Mouse (Mus musculus): ENCODE data around the gene Galnt17. TPM values are rescaled to one million over a fixed set of nuclear protein-coding genes. Genes with fewer than 3 reads are reported as not detected.

Gene Galnt17
- polyA plus RNA-seq, 1 experiment from 2014 or later = not detected

DNA sequence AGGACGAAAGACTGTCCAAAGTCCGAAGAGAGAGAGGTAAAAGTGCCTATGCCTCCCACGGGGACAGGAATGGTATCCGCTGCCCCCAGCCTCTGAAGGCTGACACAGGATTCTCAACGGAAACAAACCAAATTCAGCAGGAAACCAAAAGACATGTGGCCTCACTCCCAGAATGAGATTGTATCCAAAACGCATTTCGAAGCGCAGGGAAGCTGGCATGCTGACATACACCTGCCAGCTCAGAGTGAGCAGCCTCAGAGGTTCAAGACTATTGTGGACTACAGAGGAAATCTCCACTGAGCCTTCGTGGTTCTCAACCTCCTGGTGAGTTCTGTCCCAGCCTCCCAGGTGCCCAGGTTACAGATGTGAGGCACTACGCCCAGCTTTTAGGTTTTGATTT lies 29.0 kb downstream of the Galnt17 start:
- H3K79me2 ChIP-seq (ENCODE audit: inconsistent target) = no peaks in the 10 kb centered on the region
- no peak overlapping the region for H3K4me3 ChIP-seq (ENCODE audit: inconsistent target)
- no peak overlapping the region for H3K27ac ChIP-seq
- H3K36me3 ChIP-seq (ENCODE audit: inconsistent target) = no peaks in the 10 kb centered on the region
- WGBS (ENCODE audit: missing documents) = 88% methylated on average over 10 of the region's 10 CpGs

DNA sequence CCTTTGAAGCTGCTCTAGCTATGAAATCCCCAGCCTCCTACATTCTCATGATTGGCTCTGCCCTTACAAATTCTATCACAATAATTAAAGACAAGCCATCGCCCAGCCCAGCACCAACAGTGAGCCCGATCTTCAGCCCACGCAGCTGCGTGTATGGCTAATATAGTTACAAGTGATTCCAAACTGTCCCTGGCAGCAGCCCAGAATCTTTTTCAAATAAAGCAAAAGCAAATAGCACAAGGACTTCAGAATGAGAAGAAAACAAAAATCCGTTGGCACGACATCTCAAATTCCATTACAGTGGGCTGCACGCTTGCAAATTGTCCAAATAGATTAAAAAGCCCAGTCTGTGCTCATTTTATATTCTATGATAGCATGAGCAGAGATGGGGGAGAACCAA lies 31.1 kb downstream of the Galnt17 start:
- no peaks in the 10 kb centered on the region for H3K79me2 ChIP-seq (ENCODE audit: inconsistent target)
- H3K27ac ChIP-seq = no peak overlapping the region
- no peaks in the 10 kb centered on the region for H3K36me3 ChIP-seq (ENCODE audit: inconsistent target)
- no peak overlapping the region for H3K4me3 ChIP-seq (ENCODE audit: inconsistent target)
- WGBS (ENCODE audit: missing documents) = 94% methylated on average over 7 of the region's 7 CpGs

DNA sequence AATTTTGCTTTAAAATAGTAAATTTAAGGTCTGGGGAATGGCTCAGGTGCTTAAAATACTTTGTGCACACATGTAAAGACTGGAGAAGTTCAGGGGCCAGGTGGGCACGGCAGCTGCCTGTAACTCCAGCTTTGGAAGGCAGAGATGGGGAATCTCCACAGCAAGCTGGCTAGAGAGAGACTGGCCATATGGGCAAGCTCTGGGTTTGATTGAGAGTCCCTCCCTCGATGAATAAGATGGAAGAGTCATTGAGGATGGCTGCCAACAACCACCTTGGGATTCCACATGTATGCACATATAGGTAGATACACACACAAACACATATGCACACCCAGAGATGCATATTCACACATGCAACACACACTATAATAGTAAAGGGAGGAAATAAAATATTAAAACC lies 42.0 kb downstream of the Galnt17 start:
- 67% methylated on average over 2 of the region's 2 CpGs for WGBS (ENCODE audit: missing documents)
- no peak overlapping the region for H3K27ac ChIP-seq
- H3K4me3 ChIP-seq (ENCODE audit: inconsistent target) = no peak overlapping the region
- no peaks in the 10 kb centered on the region for H3K79me2 ChIP-seq (ENCODE audit: inconsistent target)
- H3K36me3 ChIP-seq (ENCODE audit: inconsistent target) = no peaks in the 10 kb centered on the region

GRCm38 (mm10) chr5:131264145-131264544 lies 44.2 kb downstream of the Galnt17 start:
- no peak overlapping the region for H3K27ac ChIP-seq
- no peak overlapping the region for H3K4me3 ChIP-seq (ENCODE audit: inconsistent target)
- WGBS (ENCODE audit: missing documents) = 85% methylated on average over 11 of the region's 11 CpGs
- no peaks in the 10 kb centered on the region for H3K79me2 ChIP-seq (ENCODE audit: inconsistent target)
- H3K36me3 ChIP-seq (ENCODE audit: inconsistent target) = no peaks in the 10 kb centered on the region

GRCm38 (mm10) chr5:131250701-131251636 lies 57.3 kb downstream of the Galnt17 start:
- Histone ChIP-seq H3K36me3 (ENCODE audit: inconsistent target) (no peaks in the 10 kb centered on the region), H3K4me3 (ENCODE audit: inconsistent target) (no peak overlapping the region), H3K27ac (no peak overlapping the region), H3K79me2 (ENCODE audit: inconsistent target) (no peaks in the 10 kb centered on the region)
- 83% methylated on average over 7 of the region's 8 CpGs for WGBS (ENCODE audit: missing documents)

GRCm38 (mm10) chr5:131248416-131248815 lies 59.9 kb downstream of the Galnt17 start:
- Histone ChIP-seq H3K36me3 (ENCODE audit: inconsistent target) (no peaks in the 10 kb centered on the region), H3K27ac (no peak overlapping the region), H3K79me2 (ENCODE audit: inconsistent target) (no peaks in the 10 kb centered on the region), H3K4me3 (ENCODE audit: inconsistent target) (no peak overlapping the region)
- 92% methylated on average over 3 of the region's 3 CpGs for WGBS (ENCODE audit: missing documents)

DNA sequence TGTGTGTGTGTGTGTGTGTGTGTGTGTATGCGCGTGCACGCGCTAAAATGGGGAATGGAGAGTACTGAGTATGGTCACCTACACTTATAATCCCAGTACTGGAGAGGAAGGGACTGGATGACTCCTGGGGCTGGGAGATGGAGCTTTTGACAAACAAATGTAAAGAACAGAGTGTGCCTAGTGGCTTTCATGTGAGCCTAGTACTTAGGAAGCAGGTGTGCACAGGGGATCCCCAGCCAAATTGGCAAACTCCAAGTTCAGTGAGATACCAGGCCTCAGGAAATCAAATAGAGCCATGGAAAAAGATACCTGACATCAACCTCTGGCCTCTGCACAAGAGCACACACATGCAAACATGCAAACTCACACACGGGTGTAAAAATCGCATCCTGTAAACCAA lies 61.7 kb downstream of the Galnt17 start:
- Histone ChIP-seq H3K79me2 (ENCODE audit: inconsistent target) (no peaks in the 10 kb centered on the region), H3K27ac (no peak overlapping the region), H3K36me3 (ENCODE audit: inconsistent target) (no peaks in the 10 kb centered on the region), H3K4me3 (ENCODE audit: inconsistent target) (no peak overlapping the region)
- 95% methylated on average over 6 of the region's 6 CpGs for WGBS (ENCODE audit: missing documents)

GRCm38 (mm10) chr5:131241689-131242088 lies 66.6 kb downstream of the Galnt17 start:
- H3K27ac ChIP-seq = no peak overlapping the region
- H3K79me2 ChIP-seq (ENCODE audit: inconsistent target) = no peaks in the 10 kb centered on the region
- H3K36me3 ChIP-seq (ENCODE audit: inconsistent target) = no peaks in the 10 kb centered on the region
- H3K4me3 ChIP-seq (ENCODE audit: inconsistent target) = no peak overlapping the region
- 88% methylated on average over 4 of the region's 4 CpGs for WGBS (ENCODE audit: missing documents)

- Histone ChIP-seq H3K27ac (no peak overlapping the region), H3K79me2 (ENCODE audit: inconsistent target) (no peaks in the 10 kb centered on the region), H3K36me3 (ENCODE audit: inconsistent target) (no peaks in the 10 kb centered on the region), H3K4me3 (ENCODE audit: inconsistent target) (no peak overlapping the region)
- 83% methylated on average over 3 of the region's 3 CpGs for WGBS (ENCODE audit: missing documents)
Measured at GRCm38 (mm10) chr5:131239813-131240212, 68.5 kb downstream of the Galnt17 start.

GRCm38 (mm10) chr5:131236906-131237305 lies 71.4 kb downstream of the Galnt17 start:
- Histone ChIP-seq H3K4me3 (ENCODE audit: inconsistent target) (no peak overlapping the region), H3K36me3 (ENCODE audit: inconsistent target) (no peaks in the 10 kb centered on the region), H3K79me2 (ENCODE audit: inconsistent target) (no peaks in the 10 kb centered on the region), H3K27ac (no peak overlapping the region)
- WGBS (ENCODE audit: missing documents) = 96% methylated on average over 8 of the region's 8 CpGs

DNA sequence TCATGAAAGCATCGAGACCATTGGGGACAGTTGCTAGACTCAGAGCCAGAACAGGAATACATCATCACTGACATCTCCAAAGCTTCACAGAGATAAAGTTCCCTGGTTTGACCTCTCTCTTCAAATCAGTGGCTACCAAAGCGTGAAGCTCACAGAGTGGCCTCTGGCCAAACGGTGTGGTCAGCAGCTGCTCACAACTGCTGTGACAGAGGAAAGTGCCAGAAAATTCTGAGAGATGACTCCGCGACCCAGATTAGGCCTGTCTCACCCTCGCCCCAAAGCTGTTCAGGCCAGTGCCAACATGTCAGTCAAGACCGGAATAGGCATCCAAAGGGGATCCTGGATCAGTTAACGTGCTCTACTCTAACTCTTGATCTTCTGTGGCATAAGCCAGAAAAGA lies 74.5 kb downstream of the Galnt17 start:
- no peak overlapping the region for H3K4me3 ChIP-seq (ENCODE audit: inconsistent target)
- 88% methylated on average over 8 of the region's 8 CpGs for WGBS (ENCODE audit: missing documents)
- H3K36me3 ChIP-seq (ENCODE audit: inconsistent target) = no peaks in the 10 kb centered on the region
- no peaks in the 10 kb centered on the region for H3K79me2 ChIP-seq (ENCODE audit: inconsistent target)
- no peak overlapping the region for H3K27ac ChIP-seq

DNA sequence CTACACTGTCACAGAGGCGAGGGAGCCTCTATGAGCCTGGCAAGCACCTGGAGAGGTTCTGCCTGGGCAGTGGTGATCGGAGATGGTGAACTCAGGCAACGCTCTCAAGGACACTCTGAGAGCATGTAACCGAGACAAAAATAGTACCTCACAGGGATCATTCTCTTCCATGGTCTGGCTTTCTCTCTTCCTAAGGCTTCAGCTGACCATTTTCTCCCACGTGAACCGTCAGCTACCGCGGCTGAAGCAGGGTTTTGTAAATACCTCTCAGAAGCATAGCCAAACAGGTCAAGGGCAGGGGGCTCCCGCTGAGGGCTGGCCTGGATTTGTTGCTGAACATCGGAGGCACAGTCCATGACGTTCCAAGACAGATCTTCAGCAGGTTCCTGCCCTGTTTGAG lies 77.2 kb downstream of the Galnt17 start:
- Histone ChIP-seq H3K79me2 (ENCODE audit: inconsistent target) (no peaks in the 10 kb centered on the region), H3K27ac (no peak overlapping the region), H3K36me3 (ENCODE audit: inconsistent target) (no peaks in the 10 kb centered on the region), H3K4me3 (ENCODE audit: inconsistent target) (no peak overlapping the region)
- WGBS (ENCODE audit: missing documents) = 82% methylated on average over 11 of the region's 11 CpGs

DNA sequence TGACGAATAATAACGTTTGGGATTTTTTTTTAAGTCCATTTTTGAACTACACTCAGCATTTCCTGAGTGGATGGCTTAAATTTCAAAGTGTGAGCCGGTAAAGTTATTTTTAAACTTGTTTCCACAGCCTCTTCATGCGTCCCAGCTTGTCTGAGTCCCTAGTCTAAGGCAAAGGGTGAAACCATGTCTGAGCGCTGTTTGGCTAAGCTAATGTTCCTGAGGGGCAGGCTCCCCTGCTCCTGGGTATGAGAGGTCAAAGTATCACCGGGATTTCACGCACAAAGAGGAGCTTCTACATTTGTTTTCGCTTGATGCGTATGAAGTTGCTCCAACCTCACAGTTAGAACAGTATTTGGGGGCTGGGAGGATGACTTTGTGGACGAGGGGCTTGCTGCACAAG lies 78.6 kb downstream of the Galnt17 start:
- H3K36me3 ChIP-seq (ENCODE audit: inconsistent target) = no peaks in the 10 kb centered on the region
- 67% methylated on average over 10 of the region's 10 CpGs for WGBS (ENCODE audit: missing documents)
- no peak overlapping the region for H3K4me3 ChIP-seq (ENCODE audit: inconsistent target)
- H3K27ac ChIP-seq = no peak overlapping the region
- no peaks in the 10 kb centered on the region for H3K79me2 ChIP-seq (ENCODE audit: inconsistent target)

GRCm38 (mm10) chr5:131223416-131223815 lies 84.9 kb downstream of the Galnt17 start:
- WGBS (ENCODE audit: missing documents) = 75% methylated on average over 1 of the region's 1 CpGs
- no peak overlapping the region for H3K4me3 ChIP-seq (ENCODE audit: inconsistent target)
- H3K27ac ChIP-seq = no peak overlapping the region
- no peaks in the 10 kb centered on the region for H3K36me3 ChIP-seq (ENCODE audit: inconsistent target)
- H3K79me2 ChIP-seq (ENCODE audit: inconsistent target) = no peaks in the 10 kb centered on the region

GRCm38 (mm10) chr5:131222498-131223244 lies 85.6 kb downstream of the Galnt17 start:
- Histone ChIP-seq H3K4me3 (ENCODE audit: inconsistent target) (no peak overlapping the region), H3K79me2 (ENCODE audit: inconsistent target) (no peaks in the 10 kb centered on the region), H3K36me3 (ENCODE audit: inconsistent target) (no peaks in the 10 kb centered on the region), H3K27ac (no peak overlapping the region)
- 90% methylated on average over 10 of the region's 10 CpGs for WGBS (ENCODE audit: missing documents)

Data from macrophage (primary cell).